28 mouse cellular contexts compared by ENCODE assay signal in genomic region chr17:80997226-80997625, GRCm38 (mm10). TPM values are rescaled to one million over a fixed set of nuclear protein-coding genes. Genes with fewer than 3 reads are reported as not detected.
A peak's percentile ranks its signal among the peaks of the same experiment; 100 is the strongest.
DNase-seq lines count a peak whose midpoint lies in the region; TF ChIP-seq lines count a peak whose summit lies in the region.
"Had no signal": no experiment of that assay in that cellular context is flagged by ENCODE, and none has a peak within 500 bp of the region (broad histone marks: within the 10 kb centered on the region; RNA-seq: fewer than 3 reads in every experiment).

No protein-coding gene starts in this region.

- no peaks in the 10 kb centered on the region for H3K27me3 ChIP-seq in limb, embryonic 10.5 days (ENCODE audit: low read depth, poor library complexity, severe bottlenecking)
- H3K27me3 ChIP-seq: embryonic facial prominence, embryonic 15.5 days; forebrain, embryonic 13.5 days; heart, embryonic 12.5 days; hindbrain, embryonic 13.5 days; liver, embryonic 13.5 days had no signal

- TF ChIP-seq CTCF in layer of hippocampus, adult 2 months (conservative IDR thresholded peaks at IDR 0.05), result no peak
- no peak for TF ChIP-seq CTCF in bone marrow macrophage, adult 2 months (IDR thresholded peaks at IDR 0.05; ENCODE audit: low read depth, low read length)

- peaks cover 16% of the 10 kb centered on the region for H3K4me1 ChIP-seq in bone marrow macrophage, adult 2 months (ENCODE audit: control insufficient read depth, insufficient read depth, low read length)
- no peaks in the 10 kb centered on the region for H3K4me1 ChIP-seq in limb, embryonic 10.5 days
- H3K4me1 ChIP-seq: forebrain, embryonic 13.5 days; liver, embryonic 13.5 days had no signal

- H3K27ac ChIP-seq in layer of hippocampus, adult 2 months, result 0 out of 2 replicates have a peak overlapping the region, but pooled peaks have one; percentile 18
- peak overlapping the region; percentile 43 for H3K27ac ChIP-seq in bone marrow macrophage, adult 2 months (ENCODE audit: insufficient read depth, low read depth, low read length)
- no peak overlapping the region for H3K27ac ChIP-seq in limb, embryonic 10.5 days
- H3K27ac ChIP-seq: embryonic facial prominence, embryonic 10.5 days; embryonic facial prominence, embryonic 15.5 days; forebrain, embryonic 13.5 days; hindbrain, embryonic 13.5 days; kidney, postnatal 0 days; left cerebral cortex, adult 2 months; liver, embryonic 13.5 days; midbrain, embryonic 10.5 days had no signal

- no peak for DNase-seq in layer of hippocampus, adult 2 months (ENCODE audit: low spot score in 2 of 2)
- DNase-seq in layer of hippocampus, postnatal 25 days (ENCODE audit: extremely low spot score in 1 of 2, low spot score in 1 of 2), result no peak
- DNase-seq in 3T3-L1 (ENCODE audit: low read depth, low spot score), result peak; percentile 11
- DNase-seq in lung, postnatal 10 days, result peak; percentile 71
- no peak for DNase-seq in adrenal gland, adult 2 months
- no peak for DNase-seq in embryo, embryonic 9.5 days (ENCODE audit: extremely low spot score)
- DNase-seq in limb, embryonic 10.5 days (ENCODE audit: low spot score), result no peak
- DNase-seq: adrenal gland, adult 8-10 months; cerebellum, adult 11 months; cerebellum, postnatal 10 days; gastrocnemius, postnatal 10 days; heart, postnatal 4 days; kidney, adult 8-10 months; liver, embryonic 13.5 days; right cerebral cortex, adult 18-20 months; spleen, adult 18-20 months; thymus, adult 18-20 months; thymus, postnatal 25 days had no signal

- H3K9me3 ChIP-seq in limb, embryonic 10.5 days (replicated peaks), result no peaks in the 10 kb centered on the region
- H3K9me3 ChIP-seq: embryonic facial prominence, embryonic 10.5 days; embryonic facial prominence, embryonic 15.5 days; forebrain, embryonic 13.5 days; heart, embryonic 12.5 days; hindbrain, embryonic 13.5 days; liver, embryonic 13.5 days had no signal

- 0 out of 2 replicates have a peak, but pooled peaks cover 2% of the 10 kb centered on the region for H3K36me3 ChIP-seq in limb, embryonic 10.5 days
- H3K36me3 ChIP-seq: embryonic facial prominence, embryonic 10.5 days; embryonic facial prominence, embryonic 15.5 days; heart, embryonic 12.5 days; liver, embryonic 13.5 days had no signal

- 89% methylated on average over 2 of the region's 2 CpGs for WGBS in limb, embryonic 10.5 days

- TF ChIP-seq POLR2A in bone marrow macrophage, adult 2 months (IDR thresholded peaks at IDR 0.05; ENCODE audit: borderline replicate concordance, low read depth, low read length), result no peak

- no peak overlapping the region for H3K4me3 ChIP-seq in layer of hippocampus, adult 2 months
- H3K4me3 ChIP-seq in bone marrow macrophage, adult 2 months (ENCODE audit: insufficient read depth, low read length), result no peak overlapping the region
- no peak overlapping the region for H3K4me3 ChIP-seq in limb, embryonic 10.5 days
- H3K4me3 ChIP-seq: embryonic facial prominence, embryonic 10.5 days; embryonic facial prominence, embryonic 15.5 days; forebrain, embryonic 13.5 days; heart, embryonic 12.5 days; hindbrain, embryonic 13.5 days; left cerebral cortex, adult 2 months; liver, embryonic 13.5 days; midbrain, embryonic 10.5 days had no signal

RNA-seq across cellular contexts. Expression of gene Tmem178, which starts 52.8 kb away (rescaled TPM):
- total RNA-seq in layer of hippocampus, adult 2 months (2021), result 100 to 1,000 TPM; 101 to 111 TPM
- 100 to 1,000 TPM; 102 to 109 TPM for total RNA-seq in layer of hippocampus, postnatal 25 days (2021)
- polyA plus RNA-seq in bone marrow macrophage, adult 2 months (2012; ENCODE audit: insufficient read depth, insufficient read length, missing spikeins), result 0.47 TPM in 1 of 2 replicates, not detected in the other
- total RNA-seq in adrenal gland, adult 2 months (2021), result 10 to 100 TPM in 1 of 2 experiments, 1 to 10 TPM in 1; 7.9 to 13.2 TPM
- polyA plus RNA-seq in adrenal gland, adult 2 months (2012; rRNA removed), result 8.8 TPM in 2 replicates
- 3.1 and 5.5 TPM in 2 replicates for polyA plus RNA-seq in limb, embryonic 10.5 days (2016; fragmentation: Nextera tagmentation; extraction: Ambion mirVana)
- total RNA-seq: neutrophil, adult 5-6 weeks had no signal

Comparison
In these comparisons a context has a peak if more than half of its experiments do, and no peak if none do; other contexts are left out.
1. DNase-seq: peak in 3T3-L1 (single experiment) and lung, postnatal 10 days (single experiment); none in layer of hippocampus, adult 2 months (0 of 2), layer of hippocampus, postnatal 25 days (0 of 2), adrenal gland, adult 2 months (single experiment), embryo, embryonic 9.5 days (single experiment) and limb, embryonic 10.5 days (single experiment).
2. RNA of gene Tmem178, which starts 52.8 kb away (total RNA-seq): 101 to 111 TPM in layer of hippocampus, adult 2 months and 102 to 109 TPM in layer of hippocampus, postnatal 25 days; 7.9 to 13.2 TPM in adrenal gland, adult 2 months; every median in the first group is over 4 times any median in the second.